Mouse (Mus musculus) urinary bladder, postnatal 14 days (tissue): ENCODE measurements around the gene Inf2.

Experiments used
- DNase-seq: peaks from one replicate; pipeline ENCODE4 v3.0.0; 2021; ENCODE audit warnings: low spot score

The Inf2 gene

DNA sequence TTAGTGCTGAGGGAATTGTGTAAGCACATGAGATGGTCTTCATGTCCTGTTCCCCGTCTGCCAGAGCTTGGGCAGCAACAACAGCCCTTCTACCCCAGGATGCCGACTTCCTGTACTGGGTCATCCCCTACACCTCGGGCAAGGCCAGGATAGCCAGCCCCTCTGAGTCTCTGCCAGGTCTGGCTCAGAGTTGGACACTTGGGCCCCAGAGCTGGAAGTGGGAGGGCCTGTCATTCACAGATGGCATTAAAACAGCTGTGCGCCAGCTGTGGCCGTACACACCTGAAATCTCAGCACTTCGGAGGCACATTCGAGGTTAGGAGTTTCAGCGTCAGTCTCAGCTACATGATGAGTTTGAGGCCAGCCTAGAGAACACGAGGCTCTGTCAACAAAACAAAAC lies 7.9 kb downstream of the Inf2 start:
- DNase-seq: no peak

DNA sequence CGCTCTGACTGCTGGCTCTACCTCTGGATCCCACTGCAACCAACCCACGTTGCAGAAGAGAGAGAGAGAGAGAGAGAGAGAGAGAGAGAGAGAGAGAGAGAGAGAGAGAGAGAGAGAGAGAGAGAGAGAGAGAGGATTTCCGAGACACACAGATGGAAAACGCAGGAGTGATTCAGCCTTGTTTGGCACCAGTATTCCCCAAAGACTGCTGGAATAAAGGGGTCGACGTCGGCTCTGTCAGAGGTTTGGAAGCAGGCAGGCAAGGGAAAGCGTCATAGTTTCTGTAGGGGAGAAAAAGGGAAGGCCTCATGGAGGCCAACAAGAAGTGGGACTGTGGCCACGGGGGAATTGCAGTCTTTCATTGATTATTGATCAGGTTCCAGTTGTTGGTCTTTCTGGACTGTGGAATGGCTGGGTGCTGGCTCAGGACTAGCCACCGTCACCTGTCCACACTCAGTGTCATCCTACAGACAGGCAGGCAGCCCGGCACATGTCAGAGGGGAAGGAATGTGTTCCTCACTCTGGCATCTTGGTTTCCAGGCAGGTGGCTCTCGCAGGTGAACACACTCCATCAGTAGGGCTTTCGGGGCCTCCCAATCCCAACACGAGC lies 8.4 kb downstream of the Inf2 start:
- no peak for DNase-seq

DNA sequence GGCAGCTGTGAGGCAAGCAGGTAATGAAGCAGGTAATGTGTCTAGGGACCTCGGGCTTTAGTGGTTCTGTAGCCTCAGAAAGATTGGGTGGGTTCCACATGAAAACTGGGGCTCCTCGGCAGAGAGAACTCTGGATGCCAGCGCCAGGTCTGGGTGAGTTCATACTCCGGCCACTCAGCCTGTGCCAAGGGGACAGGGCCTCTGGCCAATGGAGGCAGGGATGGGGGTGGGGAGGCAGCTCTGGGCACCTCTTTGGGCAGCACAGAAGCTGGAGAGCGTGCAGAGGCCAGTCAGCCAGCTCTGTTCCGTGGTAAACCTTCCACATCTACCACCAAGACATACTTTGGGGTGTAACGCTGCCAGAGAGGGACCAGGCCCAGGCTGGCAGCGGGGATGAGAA lies 9.0 kb downstream of the Inf2 start:
- DNase-seq: no peak

DNA sequence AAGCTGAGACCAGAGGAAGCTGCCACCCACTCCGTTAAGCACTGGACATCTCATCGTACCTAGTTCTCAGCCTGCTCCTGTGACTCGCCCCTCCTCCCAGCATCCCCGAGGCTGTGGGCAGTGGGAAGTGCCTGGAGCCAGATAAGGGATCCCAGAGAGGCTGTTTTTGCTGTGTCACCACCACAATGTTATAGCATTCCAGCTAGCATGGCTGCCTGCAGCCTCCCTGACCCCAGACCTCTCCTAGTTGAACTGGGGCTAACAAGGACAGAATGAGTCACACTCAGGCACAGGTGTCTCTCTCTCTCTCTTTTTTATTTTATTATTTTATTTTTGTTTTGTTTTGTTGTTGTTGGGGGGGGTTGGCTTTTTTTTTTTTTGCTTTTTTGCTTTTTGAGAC lies 10.6 kb downstream of the Inf2 start:
- DNase-seq: no peak

DNA sequence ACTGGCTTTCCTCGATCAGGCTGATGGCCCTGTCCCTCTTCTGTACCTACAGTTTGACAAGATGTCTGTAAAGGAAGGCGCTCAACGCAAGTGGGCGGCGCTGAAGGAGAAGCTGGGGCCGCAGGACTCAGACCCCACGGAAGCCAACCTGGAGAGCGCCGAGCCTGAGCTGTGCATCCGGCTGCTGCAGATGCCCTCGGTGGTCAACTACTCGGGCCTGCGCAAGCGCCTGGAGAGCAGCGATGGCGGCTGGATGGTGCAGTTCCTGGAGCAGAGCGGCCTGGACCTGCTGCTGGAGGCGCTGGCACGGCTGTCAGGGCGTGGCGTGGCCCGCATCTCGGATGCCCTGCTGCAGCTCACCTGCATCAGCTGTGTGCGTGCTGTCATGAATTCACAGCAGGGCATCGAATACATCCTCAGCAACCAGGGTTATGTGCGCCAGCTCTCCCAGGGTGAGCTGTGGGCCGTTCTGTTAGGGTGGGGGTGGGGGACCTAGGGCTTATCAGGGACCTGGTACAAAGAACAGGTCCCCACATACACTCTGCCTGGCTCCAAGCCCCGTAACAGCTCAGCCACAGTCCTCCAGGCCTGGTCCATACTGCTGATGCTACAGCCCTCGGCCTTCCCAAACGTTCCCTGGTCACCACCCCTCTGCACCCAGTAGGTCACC lies 11.5 kb downstream of the Inf2 start:
- no peak for DNase-seq

DNA sequence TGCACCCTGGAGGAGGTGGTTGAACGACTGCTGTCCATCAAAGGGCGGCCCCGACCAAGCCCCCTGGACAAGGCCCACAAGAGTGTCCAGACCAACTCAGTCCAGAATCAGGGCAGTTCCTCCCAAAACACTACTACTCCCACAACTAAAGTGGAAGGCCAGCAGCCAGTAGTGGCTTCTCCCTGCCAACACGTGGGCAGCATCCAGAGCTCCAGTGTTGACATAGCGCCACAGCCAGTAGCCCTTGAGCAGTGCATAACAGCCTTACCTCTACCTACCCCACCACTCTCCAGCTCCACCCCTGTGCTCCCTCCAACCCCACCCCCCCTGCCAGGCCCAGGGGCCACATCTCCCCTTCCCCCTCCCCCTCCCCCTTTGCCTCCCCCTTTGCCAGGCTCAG lies 15.4 kb downstream of the Inf2 start:
- no peak for DNase-seq

DNA sequence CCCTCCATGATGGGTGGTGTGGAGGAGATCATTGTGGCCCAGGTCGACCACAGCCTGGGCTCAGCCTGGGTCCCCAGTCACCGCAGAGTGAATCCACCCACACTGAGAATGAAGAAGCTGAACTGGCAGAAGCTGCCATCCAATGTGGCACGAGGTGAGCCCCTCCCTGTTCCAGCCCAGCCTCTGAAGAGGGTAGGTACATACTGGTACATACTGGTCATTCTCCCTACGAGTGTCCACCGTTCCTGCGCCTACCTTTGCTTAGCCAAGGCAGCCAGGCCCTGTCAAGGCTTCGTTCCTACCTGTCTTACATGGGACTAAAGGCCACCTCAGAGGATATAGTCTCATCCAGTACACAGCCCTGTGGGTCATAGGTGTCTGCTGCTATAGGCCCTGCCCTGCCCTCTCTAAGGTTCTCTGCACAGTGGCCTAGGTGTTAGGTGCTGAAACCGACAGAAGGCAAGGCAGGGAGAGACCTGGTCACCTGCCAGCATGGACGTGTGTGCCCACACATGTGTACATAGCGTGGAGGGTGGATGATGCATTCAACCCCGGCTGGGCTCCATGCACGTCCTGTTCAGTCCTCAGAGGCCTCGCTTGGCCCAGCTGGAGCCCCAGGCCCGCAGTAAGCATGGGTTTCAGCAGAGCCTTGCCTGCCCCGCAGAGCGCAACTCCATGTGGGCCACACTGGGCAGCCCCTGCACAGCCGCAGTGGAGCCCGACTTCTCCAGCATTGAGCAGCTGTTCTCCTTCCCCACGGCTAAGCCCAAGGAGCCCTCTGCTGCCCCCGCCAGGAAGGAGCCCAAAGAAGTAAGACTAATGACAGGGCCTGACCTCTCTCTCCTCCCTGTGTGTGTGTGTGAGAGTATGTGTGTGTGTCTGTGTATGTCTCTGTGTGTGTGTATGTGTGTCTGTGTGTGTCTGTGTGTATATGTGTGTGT lies 16.4 kb downstream of the Inf2 start:
- peak; percentile 53 for DNase-seq

DNA sequence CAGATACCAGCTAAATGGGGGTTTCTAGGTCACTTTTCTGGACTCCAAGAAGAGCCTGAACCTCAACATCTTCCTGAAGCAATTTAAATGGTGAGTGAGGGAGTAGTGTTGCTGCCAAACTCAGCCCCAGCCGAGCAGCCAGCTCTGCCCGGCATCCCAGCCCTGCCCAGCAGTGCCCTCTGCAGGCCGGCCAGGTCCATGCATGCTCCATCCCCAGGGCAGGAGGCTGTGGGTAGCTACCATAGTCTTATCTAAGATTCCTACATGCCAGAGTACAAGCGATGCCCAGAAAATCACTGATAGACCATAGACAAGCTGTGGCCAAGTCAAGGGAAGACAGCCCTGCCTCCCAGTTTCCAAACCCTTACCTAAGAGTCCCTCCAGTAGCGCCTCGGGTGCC lies 17.2 kb downstream of the Inf2 start:
- peak; percentile 82 for DNase-seq

DNA sequence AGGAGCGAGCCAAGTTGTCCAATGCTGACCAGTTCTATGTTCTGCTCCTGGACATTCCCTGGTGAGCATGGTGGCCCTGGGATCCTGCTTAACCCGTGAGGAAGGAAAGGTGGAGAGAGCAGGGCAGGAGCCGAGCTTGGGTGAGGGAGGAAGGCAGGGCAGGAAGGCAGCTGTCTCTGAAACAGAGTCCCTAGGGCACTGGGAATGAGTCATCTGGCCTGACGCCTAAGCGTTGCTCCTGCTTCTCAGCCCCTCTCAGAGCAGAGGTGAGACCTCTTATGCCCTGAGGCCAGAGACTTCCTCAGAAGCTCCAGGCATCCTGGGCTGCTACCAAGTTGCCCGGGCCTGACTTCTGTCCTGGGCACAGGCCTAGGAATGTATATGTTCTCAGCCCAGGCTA lies 18.4 kb downstream of the Inf2 start:
- no peak for DNase-seq

DNA sequence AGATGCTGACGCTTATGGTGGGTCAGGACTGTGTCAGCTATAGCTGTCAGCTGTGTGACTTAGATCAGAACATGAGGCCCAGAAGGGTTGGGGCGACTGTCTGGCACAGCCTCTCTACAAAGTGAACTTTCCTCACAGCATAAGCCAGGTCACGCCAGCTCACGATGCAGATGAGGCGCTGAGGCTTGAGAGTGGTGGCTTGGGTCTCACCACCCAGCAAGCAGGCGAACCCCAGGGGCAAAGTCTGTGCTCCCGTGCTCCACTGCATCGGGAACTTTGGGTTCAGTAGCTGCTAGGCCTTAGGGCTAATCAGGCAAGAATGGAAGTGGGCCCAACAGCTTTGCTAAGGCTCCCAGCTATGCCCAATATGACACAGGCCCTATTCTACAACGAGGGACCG lies 20.4 kb downstream of the Inf2 start:
- DNase-seq: no peak

DNA sequence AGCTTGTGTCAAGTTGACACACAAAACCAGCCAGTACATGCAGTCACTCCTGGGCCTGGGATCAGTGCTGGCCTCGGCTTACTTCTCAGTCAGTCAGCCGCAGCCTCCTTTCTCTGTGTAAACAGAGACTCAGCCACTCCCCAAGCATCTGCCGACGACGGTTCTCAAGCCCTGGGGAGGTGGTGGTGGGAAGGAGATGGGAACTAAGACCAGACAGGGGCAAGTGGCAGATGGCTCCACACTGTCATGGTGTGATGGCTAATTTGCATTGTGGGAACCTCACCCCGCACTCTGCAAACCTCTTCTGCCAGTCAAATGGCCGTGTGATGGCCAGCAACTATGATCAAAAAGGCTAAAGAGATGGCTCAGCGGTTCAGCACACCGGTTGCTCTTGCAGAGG lies 28.1 kb downstream of the Inf2 start:
- DNase-seq: no peak

DNA sequence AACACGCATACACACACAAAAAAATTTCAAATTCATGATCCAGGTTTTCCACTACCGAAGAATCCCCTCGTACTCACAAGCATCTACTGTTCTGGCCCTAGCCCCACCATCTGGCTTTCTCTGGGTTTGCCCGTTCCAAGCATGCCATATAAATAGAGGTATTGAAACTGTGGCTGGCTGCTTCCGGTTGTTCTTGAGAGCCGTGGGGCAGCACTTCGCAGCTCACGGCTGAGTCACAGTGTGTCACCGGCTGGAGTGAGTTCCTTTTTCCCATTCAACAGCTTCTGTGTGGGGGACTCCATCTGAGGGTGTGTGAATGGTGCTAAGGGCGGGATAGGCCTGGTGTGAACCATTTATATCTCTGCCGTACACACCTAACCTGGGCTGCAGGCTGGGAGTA lies 28.6 kb downstream of the Inf2 start:
- DNase-seq: peak; percentile 29

DNA sequence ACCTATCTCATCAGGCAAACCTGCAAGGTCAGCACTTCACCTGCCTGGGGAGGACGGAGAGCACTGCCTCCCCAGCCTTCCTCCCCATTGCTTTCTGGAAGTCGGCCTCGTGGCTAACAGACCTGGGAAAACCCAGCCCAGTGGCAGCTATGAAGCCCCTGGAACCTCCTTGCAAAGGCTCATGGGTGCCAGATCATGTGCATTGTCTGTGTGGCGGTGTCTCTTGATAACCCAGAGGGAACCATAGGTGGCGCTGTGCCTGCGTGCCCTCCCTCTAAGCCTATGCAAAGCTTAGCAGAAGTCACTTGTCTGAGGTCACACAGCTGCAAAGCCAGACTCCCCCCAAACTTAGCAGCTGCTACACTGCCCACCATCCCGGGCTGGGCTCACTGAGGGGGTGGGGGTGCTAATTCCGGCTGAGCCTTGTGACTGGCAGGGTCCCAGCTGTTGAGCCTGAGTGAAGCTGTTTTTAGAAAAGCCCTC lies 29.4 kb downstream of the Inf2 start:
- DNase-seq: peak; percentile 66

DNA sequence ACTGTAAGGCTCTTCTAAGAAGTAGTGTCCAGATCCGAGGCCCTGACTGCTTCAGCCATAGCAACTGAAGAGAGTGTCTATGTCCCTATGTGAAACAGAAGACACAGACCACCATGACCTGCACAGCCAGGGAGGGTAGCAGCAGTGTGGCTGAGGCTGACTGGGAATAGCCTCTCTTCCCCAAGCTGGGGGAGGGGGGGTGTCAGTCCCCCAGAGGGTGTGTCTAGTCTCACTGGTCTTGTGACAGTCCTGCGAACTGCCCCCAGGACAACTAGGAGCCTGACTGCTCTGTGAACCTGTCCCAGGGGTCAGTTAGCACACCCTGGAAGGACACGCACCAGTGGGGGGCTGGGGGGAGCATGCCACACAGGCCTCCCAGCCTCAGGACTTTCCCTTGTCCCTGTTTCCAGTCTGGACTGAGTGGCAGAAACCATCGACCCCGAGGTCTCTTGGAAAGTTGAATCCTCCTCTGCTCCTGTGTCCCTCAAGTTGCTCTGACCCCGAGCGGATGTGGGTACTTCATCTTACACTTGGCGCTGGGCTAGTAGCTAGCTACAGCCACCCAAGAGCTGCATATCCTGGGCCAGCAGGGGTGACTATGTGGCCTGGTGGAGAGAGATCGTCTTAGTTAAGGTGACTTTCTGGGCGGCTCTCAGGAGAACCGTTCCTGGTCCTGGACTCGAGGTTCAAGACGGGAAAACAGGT lies 30.5 kb downstream of the Inf2 start:
- DNase-seq: no peak

DNA sequence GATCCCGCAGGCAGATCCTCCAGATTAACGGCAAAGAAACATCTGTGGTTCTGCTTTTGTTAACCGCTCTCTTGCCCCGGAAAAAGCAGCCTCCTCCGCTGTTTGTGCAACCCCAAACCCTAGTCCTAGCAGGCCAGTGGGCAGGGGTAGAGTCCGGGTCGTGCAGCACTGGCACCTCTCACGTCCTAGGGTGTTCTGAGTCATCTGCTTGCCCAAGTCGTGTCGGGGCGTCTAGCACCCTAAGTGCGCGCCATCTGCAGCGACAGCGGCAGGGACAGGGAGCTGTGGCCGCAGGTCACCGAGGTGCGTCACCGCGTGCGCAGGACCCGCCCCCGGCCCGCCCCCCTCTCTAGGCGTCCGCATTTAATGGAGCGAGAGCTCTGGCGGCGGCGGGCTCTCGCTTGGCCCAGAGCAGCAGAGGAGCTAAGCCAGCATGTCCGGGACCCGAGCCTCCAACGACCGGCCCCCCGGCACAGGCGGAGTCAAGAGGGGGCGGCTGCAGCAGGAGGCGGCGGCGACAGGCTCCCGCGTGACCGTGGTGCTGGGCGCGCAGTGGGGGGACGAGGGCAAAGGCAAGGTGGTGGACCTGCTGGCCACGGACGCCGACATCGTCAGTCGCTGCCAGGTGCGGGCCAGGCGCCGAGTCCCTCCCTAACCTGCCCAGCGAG lies 31.2 kb downstream of the Inf2 start, which contains the start of gene Adssl1:
Gene Adssl1 (plus strand): TSS at position 360 of the 668 bp plus-strand sequence.
- peak; percentile 41 for DNase-seq

DNA sequence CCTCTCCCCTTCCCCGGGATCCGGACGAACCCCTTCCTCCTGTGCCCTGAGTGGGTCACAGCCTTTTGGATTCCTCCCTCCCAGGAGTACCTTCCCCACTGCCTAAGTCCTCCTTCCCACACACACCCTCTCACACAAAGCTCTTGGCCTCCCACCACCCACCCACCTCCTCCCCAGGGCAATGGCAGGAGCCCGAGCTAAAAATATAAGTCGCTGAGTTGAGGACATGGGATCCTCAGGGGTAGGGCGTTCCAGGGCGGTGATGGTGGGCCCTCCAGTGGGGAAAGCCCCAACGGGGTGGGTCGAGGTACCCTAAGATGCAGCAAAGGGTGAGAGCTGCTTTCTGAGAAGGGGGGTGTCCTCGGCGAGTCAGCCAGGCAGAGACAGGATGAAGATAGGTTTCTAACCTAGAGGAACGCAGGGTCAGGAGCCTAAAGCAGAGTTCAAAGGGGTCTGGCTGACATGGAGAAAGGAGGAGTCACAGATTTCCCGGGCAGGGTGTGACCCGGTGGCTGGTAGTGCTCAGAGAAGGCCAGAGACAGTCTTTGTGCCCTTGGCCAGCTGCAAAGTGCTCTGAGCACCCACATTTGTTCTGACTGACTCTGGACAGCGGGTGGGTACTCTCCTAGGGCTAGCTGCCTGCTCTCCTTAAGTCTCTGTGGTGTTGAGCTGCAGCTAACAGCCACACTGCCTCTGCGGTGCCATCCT lies 31.9 kb downstream of the Inf2 start:
- DNase-seq: no peak

DNA sequence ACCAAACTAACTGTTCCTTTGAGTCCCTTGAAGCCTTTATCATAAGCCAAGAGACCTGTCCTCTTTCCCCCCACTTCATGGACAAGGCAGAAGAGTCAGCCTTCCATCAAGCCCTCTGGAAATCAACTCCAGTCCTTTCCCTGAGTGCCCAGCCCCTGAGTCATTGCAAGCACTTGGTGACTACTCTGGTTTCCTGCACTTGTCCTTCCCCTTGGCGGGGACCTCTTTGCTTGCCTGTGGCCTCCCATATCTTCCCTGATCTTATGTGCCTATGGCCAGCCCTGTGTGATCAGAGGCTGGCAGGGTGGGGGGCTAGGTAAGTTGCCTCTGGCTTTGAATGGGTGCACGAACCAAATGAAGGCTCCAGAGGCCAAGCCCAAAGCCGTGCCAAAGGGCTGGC lies 33.3 kb downstream of the Inf2 start:
- no peak for DNase-seq

DNA sequence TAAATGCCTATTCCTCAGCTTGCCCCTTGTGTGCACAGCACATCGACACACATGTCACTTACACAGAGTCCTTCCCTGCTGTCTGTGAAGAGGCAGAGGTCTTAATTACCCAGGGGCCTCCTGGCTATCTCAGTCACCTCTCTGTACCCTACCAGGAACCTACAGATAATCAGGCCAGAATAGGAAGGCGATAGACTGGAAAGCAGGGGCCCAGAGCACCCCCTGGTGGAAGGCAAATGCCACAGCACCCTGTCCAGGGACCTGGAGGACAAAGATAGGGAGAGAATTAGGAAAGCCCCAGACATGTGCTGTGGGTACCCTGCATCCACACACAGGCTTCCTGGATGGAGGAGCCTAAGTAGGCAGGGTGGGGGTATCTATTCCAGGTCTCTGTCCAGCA lies 35.2 kb downstream of the Inf2 start:
- peak; percentile 63 for DNase-seq

DNA sequence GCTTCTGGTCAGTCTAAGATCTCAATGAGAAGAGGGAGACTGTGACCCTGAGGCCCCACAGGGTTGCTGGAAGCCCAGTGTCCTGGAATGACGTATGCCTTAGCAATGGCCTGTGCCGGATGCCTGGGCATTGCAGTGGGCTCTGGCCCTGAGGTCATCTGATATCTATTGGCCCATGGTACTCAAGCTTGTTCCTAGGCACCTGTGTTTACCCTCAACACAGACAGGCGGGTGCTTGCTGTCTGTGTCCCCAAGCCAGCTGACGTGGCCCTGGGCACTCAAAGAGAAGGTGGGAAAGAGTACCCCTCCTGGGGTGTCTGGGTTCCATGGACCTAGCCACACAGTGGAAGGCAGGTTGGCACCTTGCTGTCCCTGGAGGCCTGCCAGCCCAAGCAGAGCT lies 37.1 kb downstream of the Inf2 start:
- DNase-seq: no peak

DNA sequence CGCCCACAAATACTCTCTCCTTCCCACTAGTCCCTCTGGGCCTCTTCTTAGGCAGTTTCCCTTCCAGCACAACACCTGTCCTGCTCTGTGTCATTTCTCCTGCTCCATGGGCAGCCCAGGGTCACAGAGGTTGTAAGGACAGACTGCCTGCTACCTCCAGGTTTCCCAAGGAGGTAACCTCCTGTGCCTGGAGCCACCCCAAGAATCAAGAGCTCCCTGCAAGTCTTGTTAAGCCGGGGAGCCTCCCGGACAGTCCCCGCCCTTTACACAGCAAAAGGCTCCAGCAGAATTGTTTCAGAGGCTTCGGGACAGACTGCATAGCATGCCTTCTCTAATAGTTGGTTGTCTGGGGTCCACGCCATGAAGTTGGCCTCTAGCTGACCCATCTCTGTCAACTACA lies 37.9 kb downstream of the Inf2 start:
- no peak for DNase-seq
